Mouse (Mus musculus) bone marrow, adult 2 months (tissue): ENCODE measurements around the gene Acaca.

Experiments used
- CTCF ChIP-seq: fragments of 200-500 bp; IDR thresholded peaks from 2 replicates; pipeline ENCODE4 v1.5.1; 2011; ENCODE audit warnings: low read length, control low read depth; ENCODE audit not compliant: control insufficient read depth, insufficient read depth
- POLR2A ChIP-seq: fragments of 200-500 bp; IDR thresholded peaks from 2 replicates; pipeline ENCODE4 v1.6.1; 2011; ENCODE audit warnings: low read depth, mild to moderate bottlenecking, control low read depth, low read length, borderline replicate concordance; ENCODE audit not compliant: control insufficient read depth

GRCm38 (mm10) chr11:84168701-84169288 lies 39.3 kb downstream of the Acaca start:
- TF ChIP-seq CTCF (no peak), POLR2A (no peak)
